Comparison of ENCODE assay signal across 14 mouse cellular contexts in the genomic region with DNA sequence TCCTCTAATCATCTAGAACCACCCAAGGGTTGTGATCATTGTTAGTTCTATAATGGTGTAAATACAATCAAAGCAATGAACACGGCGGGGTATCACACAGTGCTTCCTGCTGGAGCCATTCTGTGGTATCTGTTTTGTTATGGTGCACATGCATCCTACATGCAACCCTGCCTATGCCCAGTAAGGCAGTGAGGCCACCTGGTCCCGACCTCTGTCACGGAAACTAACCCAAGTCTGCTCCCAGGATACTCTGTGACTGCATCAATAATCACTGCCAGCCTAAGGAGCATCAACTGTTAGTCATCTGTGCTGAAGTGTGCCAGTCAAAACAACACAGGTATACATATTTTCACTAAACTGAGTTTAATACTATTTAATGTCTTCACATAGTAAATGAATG.
"Had no signal": no experiment of that assay in that cellular context is flagged by ENCODE, and none has a peak within 500 bp of the region (broad histone marks: within the 10 kb centered on the region; RNA-seq: fewer than 3 reads in every experiment).

No protein-coding gene starts in this region.

- H3K27ac ChIP-seq: left cerebral cortex, adult 2 months; limb, embryonic 10.5 days; liver, embryonic 15.5 days; midbrain, embryonic 13.5 days; neural tube, embryonic 15.5 days had no signal

- H3K9me3 ChIP-seq: limb, embryonic 10.5 days; liver, embryonic 15.5 days; midbrain, embryonic 13.5 days; neural tube, embryonic 15.5 days had no signal

- H3K9ac ChIP-seq: liver, embryonic 15.5 days; midbrain, embryonic 13.5 days; neural tube, embryonic 15.5 days had no signal

- H3K4me3 ChIP-seq: limb, embryonic 10.5 days; liver, embryonic 15.5 days; midbrain, embryonic 13.5 days; myocyte; neural tube, embryonic 15.5 days had no signal

- H3K4me1 ChIP-seq: liver, embryonic 15.5 days had no signal

- ATAC-seq: lung, postnatal 0 days; midbrain, embryonic 13.5 days had no signal

- DNase-seq: kidney, postnatal 25 days; lung, adult 2 months; lung, postnatal 36 days; right cerebral cortex, adult 18-20 months; right cerebral cortex, postnatal 25 days; thymus, postnatal 36 days had no signal

- H3K36me3 ChIP-seq: limb, embryonic 10.5 days; liver, embryonic 15.5 days; midbrain, embryonic 13.5 days; neural tube, embryonic 15.5 days had no signal

- H3K4me2 ChIP-seq: liver, embryonic 11.5 days; liver, embryonic 15.5 days; midbrain, embryonic 13.5 days had no signal
